In genomic region chr17:66485742-66486141, GRCm38 (mm10) we compare ENCODE assay signal across 8 mouse cellular contexts. TPM values are rescaled to one million over a fixed set of nuclear protein-coding genes. Genes with fewer than 3 reads are reported as not detected.
DNase-seq lines count a peak whose midpoint lies in the region; ATAC-seq and TF ChIP-seq lines count a peak whose summit lies in the region.

No protein-coding gene starts in this region.

- H3K9me3 ChIP-seq in embryonic facial prominence, embryonic 10.5 days: no peaks in the 10 kb centered on the region
- no peaks in the 10 kb centered on the region for H3K9me3 ChIP-seq in kidney, embryonic 15.5 days (replicated peaks)
- H3K9me3 ChIP-seq in limb, embryonic 13.5 days: no peaks in the 10 kb centered on the region
- H3K9me3 ChIP-seq in stomach, embryonic 14.5 days (ENCODE audit: control insufficient read depth, low read depth, low read length): no peaks in the 10 kb centered on the region

- no peak overlapping the region for H3K4me3 ChIP-seq in C2C12 (ENCODE audit: insufficient read depth, poor library complexity, severe bottlenecking)
- H3K4me3 ChIP-seq in embryonic facial prominence, embryonic 10.5 days: no peak overlapping the region
- H3K4me3 ChIP-seq in kidney, embryonic 15.5 days (replicated peaks): no peak overlapping the region
- H3K4me3 ChIP-seq in limb, embryonic 13.5 days: no peak overlapping the region
- no peak overlapping the region for H3K4me3 ChIP-seq in stomach, embryonic 14.5 days (ENCODE audit: low read depth, low read length)

- peak overlapping the region; percentile 31; the same call in 1 of the 2 replicates for H3K4me2 ChIP-seq in kidney, embryonic 15.5 days
- H3K4me2 ChIP-seq in limb, embryonic 13.5 days (replicated peaks): peak overlapping the region; percentile 28; the same call in 1 of the 2 replicates
- H3K4me2 ChIP-seq in stomach, embryonic 14.5 days (replicated peaks; ENCODE audit: low read depth, low read length): 0 out of 2 replicates have a peak overlapping the region, but pooled peaks have one; percentile 8

- no peaks in the 10 kb centered on the region for H3K27me3 ChIP-seq in C2C12 (ENCODE audit: control insufficient read depth, insufficient read depth, insufficient read length)
- peaks cover 26% of the 10 kb centered on the region for H3K27me3 ChIP-seq in embryonic facial prominence, embryonic 10.5 days (replicated peaks; ENCODE audit: low read depth, poor library complexity, severe bottlenecking)
- peaks cover 3% of the 10 kb centered on the region; the same call in 1 of the 2 replicates for H3K27me3 ChIP-seq in kidney, embryonic 15.5 days
- H3K27me3 ChIP-seq in limb, embryonic 13.5 days: peaks cover 7% of the 10 kb centered on the region
- no peaks in the 10 kb centered on the region for H3K27me3 ChIP-seq in stomach, embryonic 14.5 days (ENCODE audit: control insufficient read depth, insufficient read depth, low read length)

- H3ac ChIP-seq in C2C12 (ENCODE audit: control insufficient read depth, insufficient read length, low read depth): no peak overlapping the region

- DNase-seq in adrenal gland, adult 8-10 months: peak; percentile 31
- DNase-seq in embryonic facial prominence, embryonic 10.5 days (ENCODE audit: low spot score): peak; percentile 85
- peak; percentile 51 to 68 for DNase-seq in gastrocnemius, postnatal 4 days (ENCODE audit: low spot score in 2 of 2)
- peak; percentile 55 for DNase-seq in naive thymus-derived CD4-positive, alpha-beta T cell, adult 2 months (ENCODE audit: low read depth)

- no peaks in the 10 kb centered on the region for H3K79me3 ChIP-seq in C2C12 (ENCODE audit: low read depth)

- peak; percentile 78 for TF ChIP-seq CTCF in C2C12 (IDR thresholded peaks at IDR 0.05; ENCODE audit: control insufficient read depth, insufficient read depth, insufficient read length)

- H3K27ac ChIP-seq in embryonic facial prominence, embryonic 10.5 days (replicated peaks): peak overlapping the region; percentile 27; the same call in 1 of the 2 replicates
- H3K27ac ChIP-seq in kidney, embryonic 15.5 days: no peak overlapping the region
- H3K27ac ChIP-seq in limb, embryonic 13.5 days: no peak overlapping the region
- H3K27ac ChIP-seq in stomach, embryonic 14.5 days (ENCODE audit: low read length): no peak overlapping the region

- WGBS in embryonic facial prominence, embryonic 10.5 days: 7% methylated on average over 11 of the region's 11 CpGs
- WGBS in kidney, embryonic 15.5 days: 6% methylated on average over 11 of the region's 11 CpGs
- 8% methylated on average over 11 of the region's 11 CpGs for WGBS in limb, embryonic 13.5 days
- 13% methylated on average over 11 of the region's 11 CpGs for WGBS in stomach, embryonic 14.5 days

- peaks cover 27% of the 10 kb centered on the region for H3K4me1 ChIP-seq in embryonic facial prominence, embryonic 10.5 days
- H3K4me1 ChIP-seq in kidney, embryonic 15.5 days: peaks cover 8% of the 10 kb centered on the region
- 0 out of 2 replicates have a peak, but pooled peaks cover 6% of the 10 kb centered on the region for H3K4me1 ChIP-seq in limb, embryonic 13.5 days
- no peaks in the 10 kb centered on the region for H3K4me1 ChIP-seq in stomach, embryonic 14.5 days (ENCODE audit: control insufficient read depth, insufficient read depth, low read length)

- no peak for ATAC-seq in kidney, embryonic 15.5 days (replicated peaks; ENCODE audit: low FRiP score)
- no peak for ATAC-seq in limb, embryonic 13.5 days (ENCODE audit: low FRiP score, low read depth)
- ATAC-seq in stomach, embryonic 14.5 days (ENCODE audit: insufficient number of reproducible peaks, insufficient read depth, low FRiP score, low read depth): no peak

- no peaks in the 10 kb centered on the region for H3K36me3 ChIP-seq in C2C12 (ENCODE audit: control insufficient read depth, insufficient read depth)
- H3K36me3 ChIP-seq in embryonic facial prominence, embryonic 10.5 days (replicated peaks): no peaks in the 10 kb centered on the region
- H3K36me3 ChIP-seq in kidney, embryonic 15.5 days: no peaks in the 10 kb centered on the region
- no peaks in the 10 kb centered on the region for H3K36me3 ChIP-seq in limb, embryonic 13.5 days
- no peaks in the 10 kb centered on the region for H3K36me3 ChIP-seq in stomach, embryonic 14.5 days (ENCODE audit: control insufficient read depth, insufficient read depth, low read length)

- no peak overlapping the region for H3K9ac ChIP-seq in kidney, embryonic 15.5 days
- H3K9ac ChIP-seq in limb, embryonic 13.5 days: no peak overlapping the region
- no peak overlapping the region for H3K9ac ChIP-seq in stomach, embryonic 14.5 days (replicated peaks; ENCODE audit: low read depth, low read length)

- no peaks in the 10 kb centered on the region for H3K79me2 ChIP-seq in C2C12 (ENCODE audit: control insufficient read depth, insufficient read depth)

TF ChIP-seq in C2C12, 6 proteins besides CTCF, POLR2A, EP300 and RAD21:
- TF ChIP-seq USF1 (IDR thresholded peaks at IDR 0.05; ENCODE audit: low read depth) (no peak), MAX (IDR thresholded peaks at IDR 0.05) (no peak), FOSL1 (IDR thresholded peaks at IDR 0.05; ENCODE audit: insufficient read depth, low read length, poor library complexity, severe bottlenecking) (no peak), MYOG (IDR thresholded peaks at IDR 0.05; ENCODE audit: control insufficient read depth, extremely low read depth, insufficient read length) (no peak), CEBPB (IDR thresholded peaks at IDR 0.05; ENCODE audit: low read depth) (no peak), MYOD1 (IDR thresholded peaks at IDR 0.05; ENCODE audit: control insufficient read depth, insufficient read length, low read depth) (no peak)
TF ChIP-seq in C2C12: peak in this region for 0.

RNA-seq across cellular contexts. Expression of gene Rab12, which starts 33.8 kb away (rescaled TPM):
- 32.4 TPM for polyA plus RNA-seq in C2C12 (2012; fragmentation: generic; extraction: Trizol)
- 100 to 1,000 TPM in 2 of 4 experiments, 10 to 100 TPM in 2; 81.3 to 109 (median 95.2) TPM for total RNA-seq in adrenal gland, adult 8-10 months (2022)
- 25.5 and 27.4 TPM in 2 replicates for polyA plus RNA-seq in embryonic facial prominence, embryonic 10.5 days (2016; fragmentation: Nextera tagmentation; extraction: Ambion mirVana)
- 100 to 1,000 TPM; 119 to 128 TPM for total RNA-seq in gastrocnemius, postnatal 4 days (2021)
- polyA plus RNA-seq in kidney, embryonic 15.5 days (2015; fragmentation: Nextera tagmentation; extraction: Ambion mirVana): 41.3 and 44.1 TPM in 2 replicates
- 49.0 and 49.6 TPM in 2 replicates for polyA plus RNA-seq in limb, embryonic 13.5 days (2015; fragmentation: Nextera tagmentation; extraction: Ambion mirVana)
- 42.8 and 52.9 TPM in 2 replicates for polyA plus RNA-seq in stomach, embryonic 14.5 days (2014; fragmentation: Nextera tagmentation; extraction: Ambion mirVana)

RNA-seq across cellular contexts. Expression of gene Mtcl1, which starts 36.2 kb away (rescaled TPM):
- 15.1 TPM for polyA plus RNA-seq in C2C12 (2012; fragmentation: generic; extraction: Trizol)
- total RNA-seq in adrenal gland, adult 8-10 months (2022): 10 to 100 TPM in 2 of 4 experiments, 1 to 10 TPM in 2; 8.2 to 17.0 (median 11.1) TPM
- 13.2 and 22.3 TPM in 2 replicates for polyA plus RNA-seq in embryonic facial prominence, embryonic 10.5 days (2016; fragmentation: Nextera tagmentation; extraction: Ambion mirVana)
- 10 to 100 TPM; 30.3 to 31.4 TPM for total RNA-seq in gastrocnemius, postnatal 4 days (2021)
- polyA plus RNA-seq in kidney, embryonic 15.5 days (2015; fragmentation: Nextera tagmentation; extraction: Ambion mirVana): 6.0 and 6.4 TPM in 2 replicates
- polyA plus RNA-seq in limb, embryonic 13.5 days (2015; fragmentation: Nextera tagmentation; extraction: Ambion mirVana): 4.5 and 5.6 TPM in 2 replicates
- polyA plus RNA-seq in stomach, embryonic 14.5 days (2014; fragmentation: Nextera tagmentation; extraction: Ambion mirVana): 13.2 and 14.7 TPM in 2 replicates

Comparison
In these comparisons a context has a peak if more than half of its experiments do, and no peak if none do; other contexts are left out.
1. DNase-seq: peak in every context shown above with its lines; median percentile 85 in embryonic facial prominence, embryonic 10.5 days; 60 in gastrocnemius, postnatal 4 days; 55 in naive thymus-derived CD4-positive, alpha-beta T cell, adult 2 months; 31 in adrenal gland, adult 8-10 months.